Mouse (Mus musculus) megakaryocyte, embryonic 14.5 days (primary cell): ENCODE measurements around the gene St6galnac3. TPM values are rescaled to one million over a fixed set of nuclear protein-coding genes. Genes with fewer than 3 reads are reported as not detected.

Source experiments
- H3K27me3 ChIP-seq: replicated peaks from 2 replicates; pipeline ENCODE3; 2012; ENCODE audit warnings: inconsistent platforms
- H3K36me3 ChIP-seq: replicated peaks from 2 replicates; pipeline ENCODE3; 2012; ENCODE audit warnings: low read length, inconsistent platforms, mixed read lengths
- H3K4me1 ChIP-seq: 2 replicates; pipeline ENCODE4 v1.6.1; 2012; ENCODE audit warnings: inconsistent platforms
- H3K4me3 ChIP-seq: replicated peaks from 2 replicates; pipeline ENCODE3; 2012; ENCODE audit warnings: moderate library complexity, mild to moderate bottlenecking, inconsistent platforms
- H3K9me3 ChIP-seq: 2 replicates; pipeline ENCODE4 v1.6.1; 2012; ENCODE audit warnings: inconsistent platforms
- FLI1 ChIP-seq: IDR thresholded peaks from 2 replicates; pipeline ENCODE4 v1.6.1; 2012; ENCODE audit warnings: low read length, inconsistent platforms, mixed read lengths
- GATA1 ChIP-seq: IDR thresholded peaks from 3 replicates; pipeline ENCODE4 v1.6.1; 2012; ENCODE audit warnings: mixed read lengths, low read length, inconsistent platforms, borderline replicate concordance
- polyA plus RNA-seq: library from polyadenylated mRNA; stranded (reverse); fragments of >175 nt; gene quantifications from 2 replicates; pipeline ENCODE4 v1.2.3, GENCODE M21; 2012; ENCODE audit warnings: low replicate concordance; ENCODE audit not compliant: insufficient read depth

The St6galnac3 gene
- polyA plus RNA-seq, 1 experiment: 0.04 TPM

DNA sequence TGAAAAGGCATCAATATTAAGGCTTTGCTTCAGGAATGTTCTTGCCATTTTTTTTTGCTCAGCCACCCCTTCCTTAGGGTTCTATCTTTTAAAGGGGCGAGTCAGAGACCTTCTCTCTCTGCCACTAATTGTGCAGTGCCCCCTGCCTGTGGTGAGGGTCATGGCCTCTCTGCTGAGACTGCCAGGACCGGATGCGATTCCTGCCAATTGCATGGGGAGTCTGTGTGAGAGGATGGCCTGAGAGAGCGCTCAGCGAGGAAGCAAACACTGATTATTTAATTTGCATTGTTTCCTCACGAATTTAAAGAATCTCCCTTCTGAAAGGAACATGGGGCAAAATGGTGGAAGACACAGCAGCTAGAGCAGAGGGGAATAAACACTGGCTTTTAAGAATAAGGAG, 548.6 kb downstream of the St6galnac3 start:
- H3K36me3 ChIP-seq: no peaks in the 10 kb centered on the region
- H3K9me3 ChIP-seq: no peaks in the 10 kb centered on the region
- no peak for TF ChIP-seq GATA1
- no peaks in the 10 kb centered on the region for H3K4me1 ChIP-seq
- no peak overlapping the region for H3K4me3 ChIP-seq
- no peaks in the 10 kb centered on the region for H3K27me3 ChIP-seq

DNA sequence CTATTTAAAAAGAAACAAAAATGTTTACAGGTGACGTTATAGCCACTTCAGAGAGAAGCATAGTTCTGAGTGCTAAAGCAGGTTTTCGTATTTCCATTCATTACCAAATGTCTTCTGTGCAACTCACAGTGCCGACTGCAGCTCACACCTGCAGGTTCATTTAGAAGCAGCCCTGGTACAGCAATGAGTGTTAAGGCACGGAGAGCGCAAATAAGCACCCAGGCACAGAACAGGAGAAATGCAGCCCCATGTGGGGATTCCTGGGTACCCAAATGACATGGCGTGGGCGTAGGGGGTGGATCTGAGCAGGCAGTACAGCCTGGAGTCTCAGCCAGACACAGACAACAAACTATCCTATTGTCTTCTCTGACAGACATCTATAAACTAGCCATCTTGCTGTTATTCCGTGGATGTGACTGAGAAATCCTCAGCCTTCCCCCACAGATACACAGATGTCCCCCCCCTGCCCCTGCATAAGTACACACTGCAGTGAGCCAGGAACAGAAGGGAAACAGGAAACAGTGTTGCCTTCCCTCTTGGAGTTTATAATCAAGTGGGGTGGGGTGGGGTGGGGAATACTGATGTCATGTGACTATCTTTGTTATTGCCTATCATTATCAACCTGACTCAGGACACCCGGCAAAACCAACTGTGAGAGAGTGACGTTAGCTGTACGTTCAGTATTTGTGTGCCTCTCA, 550.5 kb downstream of the St6galnac3 start:
- Histone ChIP-seq H3K27me3 (no peaks in the 10 kb centered on the region), H3K4me1 (no peaks in the 10 kb centered on the region), H3K9me3 (no peaks in the 10 kb centered on the region), H3K4me3 (no peak overlapping the region), H3K36me3 (no peaks in the 10 kb centered on the region)
- TF ChIP-seq GATA1: no peak
- no peak for TF ChIP-seq FLI1

DNA sequence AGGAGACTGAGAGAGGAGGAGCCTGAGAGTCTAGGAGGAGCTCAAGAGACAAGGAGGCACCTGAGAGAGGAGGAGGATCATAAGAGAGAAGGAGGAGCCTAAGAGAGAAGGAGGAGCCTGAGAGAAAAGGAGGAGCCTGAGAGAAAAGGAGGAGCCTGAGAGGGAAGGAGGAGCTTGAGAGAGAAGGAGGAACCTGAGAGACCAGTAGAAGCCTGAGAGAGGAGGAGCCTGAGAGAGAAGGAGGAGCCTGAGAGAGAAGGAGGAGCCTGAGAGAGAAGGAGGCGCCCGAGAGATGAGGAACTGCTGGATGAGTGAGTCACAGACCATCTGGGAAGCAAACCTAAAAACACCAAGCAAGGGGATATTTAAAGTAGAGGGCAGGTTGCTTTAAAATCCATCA, 551.4 kb downstream of the St6galnac3 start:
- H3K9me3 ChIP-seq: no peaks in the 10 kb centered on the region
- H3K4me3 ChIP-seq: no peak overlapping the region
- TF ChIP-seq GATA1 (no peak), FLI1 (no peak)
- H3K36me3 ChIP-seq: no peaks in the 10 kb centered on the region
- H3K27me3 ChIP-seq: no peaks in the 10 kb centered on the region
- no peaks in the 10 kb centered on the region for H3K4me1 ChIP-seq

DNA sequence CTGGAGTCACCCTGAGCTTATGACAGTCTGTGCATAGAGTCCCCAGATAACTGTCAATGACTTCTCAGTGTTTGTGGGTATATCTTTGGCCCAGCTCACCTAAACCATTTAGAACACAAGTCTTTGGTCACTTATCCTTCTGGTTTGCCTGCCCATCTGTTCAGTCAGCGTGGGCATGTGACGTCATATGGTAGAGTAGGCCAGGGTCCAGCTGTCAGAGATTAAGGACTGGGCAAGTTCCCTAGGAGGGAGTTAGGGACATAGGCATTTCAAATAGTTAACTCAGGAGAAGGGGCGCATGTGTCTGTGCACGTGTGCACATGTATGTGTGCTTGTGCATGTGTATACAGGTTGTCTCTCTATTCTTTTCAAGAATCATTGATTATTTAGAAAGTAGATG, 554.8 kb downstream of the St6galnac3 start:
- Histone ChIP-seq H3K4me1 (no peaks in the 10 kb centered on the region), H3K27me3 (peaks cover 2% of the 10 kb centered on the region), H3K4me3 (no peak overlapping the region), H3K36me3 (no peaks in the 10 kb centered on the region), H3K9me3 (0 out of 2 replicates have a peak, but pooled peaks cover 3% of the 10 kb centered on the region)
- no peak for TF ChIP-seq GATA1
- TF ChIP-seq FLI1: no peak

DNA sequence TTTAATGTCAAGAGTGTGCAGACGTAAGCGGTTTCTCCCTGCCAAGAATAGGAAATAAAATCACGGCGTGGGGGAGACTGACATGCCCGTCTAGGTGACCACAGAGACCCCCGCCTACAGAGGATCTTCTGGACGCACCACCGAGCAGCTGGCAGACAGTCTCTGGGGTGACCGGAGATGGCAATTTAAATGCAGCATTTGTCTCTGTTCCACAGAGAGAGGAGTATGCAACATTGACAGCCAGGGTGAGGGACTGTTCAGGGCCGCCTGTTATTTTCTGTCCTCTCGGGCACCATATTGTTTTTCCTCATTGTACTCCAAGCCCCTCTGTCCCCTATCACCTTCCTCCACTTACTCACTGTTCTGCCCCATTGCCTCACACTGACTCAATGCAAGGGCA, 555.2 kb downstream of the St6galnac3 start:
- 0 out of 2 replicates have a peak, but pooled peaks cover 3% of the 10 kb centered on the region for H3K9me3 ChIP-seq
- peaks cover 2% of the 10 kb centered on the region for H3K27me3 ChIP-seq
- no peaks in the 10 kb centered on the region for H3K4me1 ChIP-seq
- TF ChIP-seq GATA1 (no peak), FLI1 (no peak)
- H3K36me3 ChIP-seq: no peaks in the 10 kb centered on the region
- H3K4me3 ChIP-seq: no peak overlapping the region

DNA sequence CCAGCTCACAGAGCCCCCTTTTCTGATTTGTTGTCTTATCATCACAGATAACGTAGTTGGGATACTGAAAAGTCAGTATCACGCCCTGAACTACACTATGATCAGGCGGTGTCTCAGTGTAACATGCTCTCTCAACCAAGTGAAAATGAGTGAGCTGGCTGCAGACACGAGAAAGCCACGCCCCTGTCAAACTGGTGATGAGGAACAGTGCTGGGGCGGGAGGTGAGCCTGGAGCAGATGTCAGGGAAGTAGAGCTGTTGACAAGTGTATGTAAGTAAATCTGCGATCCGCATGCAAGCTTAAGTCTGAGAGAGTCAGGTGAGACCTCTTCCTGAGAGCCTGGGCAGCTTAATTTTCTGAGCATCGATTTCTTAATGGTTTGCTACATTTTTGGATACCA, 563.3 kb downstream of the St6galnac3 start:
- Histone ChIP-seq H3K36me3 (no peaks in the 10 kb centered on the region), H3K9me3 (0 out of 2 replicates have a peak, but pooled peaks cover 1% of the 10 kb centered on the region), H3K27me3 (no peaks in the 10 kb centered on the region), H3K4me1 (no peaks in the 10 kb centered on the region; the same call in 1 of the 2 replicates), H3K4me3 (no peak overlapping the region)
- TF ChIP-seq FLI1: no peak
- TF ChIP-seq GATA1: no peak

DNA sequence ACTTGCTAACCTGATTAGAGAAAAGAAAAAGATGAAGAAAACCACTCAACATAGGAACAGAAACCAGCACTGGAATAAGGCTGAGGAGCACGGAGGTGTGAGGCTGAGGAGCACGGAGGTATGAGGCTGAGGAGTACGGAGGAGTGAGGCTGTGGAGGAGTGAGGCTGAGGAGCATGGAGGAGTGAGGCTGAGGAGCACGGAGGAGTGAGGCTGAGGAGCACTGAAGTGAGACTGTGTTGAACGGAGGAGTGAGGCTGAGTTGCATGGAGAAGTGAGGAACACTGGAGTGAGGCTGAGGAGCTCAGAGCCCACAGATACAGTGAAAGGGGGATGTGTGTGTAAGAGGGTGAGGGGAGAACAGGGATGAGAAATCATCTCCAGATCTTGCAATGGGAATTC, 564.3 kb downstream of the St6galnac3 start:
- no peaks in the 10 kb centered on the region for H3K27me3 ChIP-seq
- H3K36me3 ChIP-seq: no peaks in the 10 kb centered on the region
- TF ChIP-seq FLI1 (no peak), GATA1 (no peak)
- H3K4me1 ChIP-seq: no peaks in the 10 kb centered on the region; the same call in 1 of the 2 replicates
- peak overlapping the region; percentile 56 for H3K4me3 ChIP-seq
- H3K9me3 ChIP-seq: 0 out of 2 replicates have a peak, but pooled peaks cover 3% of the 10 kb centered on the region

DNA sequence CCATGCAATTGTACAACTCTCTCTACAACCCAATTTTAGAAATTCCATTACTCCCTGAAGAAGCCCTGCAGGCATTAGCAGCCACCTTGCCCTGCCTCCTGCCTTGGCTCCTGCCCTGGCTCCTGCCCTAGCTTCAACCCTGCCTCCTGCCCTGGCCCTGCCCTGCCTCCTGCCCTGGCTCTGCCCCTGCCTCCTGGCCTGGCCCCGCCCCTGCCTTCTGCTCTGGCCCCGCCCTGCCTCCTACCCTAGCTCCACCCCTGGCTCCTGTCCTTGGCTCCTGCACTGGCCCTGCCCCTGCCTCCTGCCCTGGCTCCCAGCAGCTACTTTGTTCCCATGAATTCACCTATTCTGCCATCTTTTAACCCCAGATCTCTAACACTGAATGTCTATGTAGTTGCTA, 576.1 kb downstream of the St6galnac3 start:
- TF ChIP-seq FLI1: no peak
- no peak for TF ChIP-seq GATA1
- no peaks in the 10 kb centered on the region for H3K9me3 ChIP-seq

More for the DNA sequence above, 576.1 kb downstream of the St6galnac3 start:
- H3K4me1 ChIP-seq: no peaks in the 10 kb centered on the region
- no peaks in the 10 kb centered on the region for H3K36me3 ChIP-seq
- no peaks in the 10 kb centered on the region for H3K27me3 ChIP-seq
- H3K4me3 ChIP-seq: no peak overlapping the region

Other genes starting within 250 kb of the St6galnac3 start
- not detected in 2 replicates for gene Asb17, start 119.0 kb upstream of the St6galnac3 start, polyA plus RNA-seq
- gene Msh4, start 181.0 kb upstream of the St6galnac3 start, polyA plus RNA-seq: not detected in 2 replicates
- 2.3 and 10.0 TPM in 2 replicates for gene Rabggtb, start 187.8 kb upstream of the St6galnac3 start, polyA plus RNA-seq
- gene Acadm, start 219.5 kb upstream of the St6galnac3 start, polyA plus RNA-seq: 3.5 and 9.9 TPM in 2 replicates
- gene Slc44a5, start 248.3 kb upstream of the St6galnac3 start, polyA plus RNA-seq: not detected in 2 replicates